Mouse (Mus musculus): ENCODE results near the gene Aurka.
A peak's percentile ranks its signal among the peaks of the same experiment; 100 is the strongest.

Gene Aurka

GRCm38 (mm10) chr2:172381341-172381740, 11.0 kb upstream of the Aurka start:
- no peak for DNase-seq

- no peak for DNase-seq
Observed at GRCm38 (mm10) chr2:172380513-172380912, 10.2 kb upstream of the Aurka start.

GRCm38 (mm10) chr2:172378332-172378731, 8.0 kb upstream of the Aurka start:
- peak; percentile 49 to 52 for DNase-seq

- DNase-seq: no peak
Observed at GRCm38 (mm10) chr2:172376999-172377515, 6.7 kb upstream of the Aurka start.

GRCm38 (mm10) chr2:172376551-172376950, 6.2 kb upstream of the Aurka start:
- DNase-seq: no peak

GRCm38 (mm10) chr2:172371258-172371657, 923 bp upstream of the Aurka start:
- no peak for DNase-seq

GRCm38 (mm10) chr2:172363176-172363575, 7.2 kb downstream of the Aurka start:
- DNase-seq: no peak

- no peak for DNase-seq
Observed at GRCm38 (mm10) chr2:172355833-172356232, 14.5 kb downstream of the Aurka start.

GRCm38 (mm10) chr2:172354761-172355160, 15.6 kb downstream of the Aurka start:
- DNase-seq: no peak

GRCm38 (mm10) chr2:172353218-172353617, 17.1 kb downstream of the Aurka start:
- DNase-seq: no peak

GRCm38 (mm10) chr2:172350773-172351172, 19.6 kb downstream of the Aurka start:
- no peak for DNase-seq

GRCm38 (mm10) chr2:172349776-172350175, 20.6 kb downstream of the Aurka start:
- no peak for DNase-seq

- no peak for DNase-seq
Observed at GRCm38 (mm10) chr2:172348297-172348950, 21.9 kb downstream of the Aurka start.

- DNase-seq: no peak
Observed at GRCm38 (mm10) chr2:172346933-172347611, 23.3 kb downstream of the Aurka start.

GRCm38 (mm10) chr2:172346034-172346929, 24.1 kb downstream of the Aurka start:
- DNase-seq: peak; percentile 56 to 80

GRCm38 (mm10) chr2:172345258-172345738, 25.0 kb downstream of the Aurka start, which contains the start of gene Fam210b:
Gene Fam210b, plus strand, starts transcription at chr2:172345565.
- peak; percentile 99 for DNase-seq

GRCm38 (mm10) chr2:172344669-172345068, 25.7 kb downstream of the Aurka start:
- DNase-seq: no peak

- no peak for DNase-seq
Observed at GRCm38 (mm10) chr2:172343751-172344150, 26.6 kb downstream of the Aurka start.

- DNase-seq: no peak
Observed at GRCm38 (mm10) chr2:172341606-172342005, 28.7 kb downstream of the Aurka start.

GRCm38 (mm10) chr2:172340936-172341335, 29.4 kb downstream of the Aurka start:
- no peak for DNase-seq

- DNase-seq: no peak
Observed at GRCm38 (mm10) chr2:172338206-172338942, 32.0 kb downstream of the Aurka start.

GRCm38 (mm10) chr2:172329179-172329578, 41.2 kb downstream of the Aurka start:
- peak in 1 of 2 experiments; percentile 34 for DNase-seq

Data from kidney, postnatal 25 days (tissue).